8 mouse cellular contexts compared by ENCODE assay signal in genomic region chr13:34162491-34163303, GRCm38 (mm10). TPM values are rescaled to one million over a fixed set of nuclear protein-coding genes. Genes with fewer than 3 reads are reported as not detected.
DNase-seq lines count a peak whose midpoint lies in the region; ATAC-seq and TF ChIP-seq lines count a peak whose summit lies in the region.

TSS of gene Psmg4 (plus strand) at chr13:34162964.

- peak within 1 kb of the TSS; percentile 96 for H3ac ChIP-seq in C2C12 (ENCODE audit: control insufficient read depth, insufficient read length, low read depth)

- peaks cover 32% of the 10 kb centered on the region for H3K79me2 ChIP-seq in C2C12 (ENCODE audit: control insufficient read depth, insufficient read depth)

- H3K36me3 ChIP-seq in C2C12 (ENCODE audit: control insufficient read depth, insufficient read depth), result no peaks in the 10 kb centered on the region
- H3K36me3 ChIP-seq in heart, embryonic 10.5 days, result peaks cover 10% of the 10 kb centered on the region
- peaks cover 10% of the 10 kb centered on the region for H3K36me3 ChIP-seq in kidney, embryonic 15.5 days
- peaks cover 9% of the 10 kb centered on the region for H3K36me3 ChIP-seq in limb, embryonic 15.5 days
- H3K36me3 ChIP-seq in midbrain, postnatal 0 days (ENCODE audit: insufficient read depth, low read length), result peaks cover 5% of the 10 kb centered on the region

- peak within 1 kb of the TSS; percentile 73 for H3K4me2 ChIP-seq in kidney, embryonic 15.5 days
- peak within 1 kb of the TSS; percentile 80 for H3K4me2 ChIP-seq in limb, embryonic 15.5 days
- peak within 1 kb of the TSS; percentile 81 for H3K4me2 ChIP-seq in midbrain, postnatal 0 days (ENCODE audit: low read depth, low read length, poor library complexity, severe bottlenecking)

- H3K79me3 ChIP-seq in C2C12 (ENCODE audit: low read depth), result peaks cover 5% of the 10 kb centered on the region

- H3K4me1 ChIP-seq in heart, embryonic 10.5 days, result peaks cover 13% of the 10 kb centered on the region
- H3K4me1 ChIP-seq in kidney, embryonic 15.5 days, result peaks cover 14% of the 10 kb centered on the region
- H3K4me1 ChIP-seq in limb, embryonic 15.5 days, result peaks cover 15% of the 10 kb centered on the region
- no peaks in the 10 kb centered on the region for H3K4me1 ChIP-seq in midbrain, postnatal 0 days (ENCODE audit: insufficient read depth, low read length)

- no peaks in the 10 kb centered on the region for H3K9me3 ChIP-seq in heart, embryonic 10.5 days
- H3K9me3 ChIP-seq in kidney, embryonic 15.5 days (replicated peaks), result no peaks in the 10 kb centered on the region
- no peaks in the 10 kb centered on the region for H3K9me3 ChIP-seq in limb, embryonic 15.5 days
- no peaks in the 10 kb centered on the region for H3K9me3 ChIP-seq in midbrain, postnatal 0 days (ENCODE audit: low read length)

- 2% methylated on average over 44 of the region's 44 CpGs for WGBS in heart, embryonic 10.5 days
- 2% methylated on average over 44 of the region's 44 CpGs for WGBS in kidney, embryonic 15.5 days
- whole genome bisulfite sequencing in limb, embryonic 15.5 days, result 2% methylated on average over 44 of the region's 44 CpGs
- 4% methylated on average over 44 of the region's 44 CpGs for WGBS in midbrain, postnatal 0 days

- peak; percentile 96 for DNase-seq in brain, adult 2 months (ENCODE audit: low read depth, low spot score)
- peak; percentile 97 for DNase-seq in heart, embryonic 10.5 days (ENCODE audit: low spot score)
- DNase-seq in midbrain, postnatal 0 days (ENCODE audit: low spot score), result peak; percentile 92
- peak; percentile 96 to 98 for DNase-seq in spleen, postnatal 10 days (ENCODE audit: low spot score in 2 of 2)

- peak within 1 kb of the TSS; percentile 63 for H3K9ac ChIP-seq in kidney, embryonic 15.5 days
- H3K9ac ChIP-seq in limb, embryonic 15.5 days, result peak within 1 kb of the TSS; percentile 55
- peak within 1 kb of the TSS; percentile 64 for H3K9ac ChIP-seq in midbrain, postnatal 0 days (replicated peaks; ENCODE audit: low read length, poor library complexity, severe bottlenecking)

- peak within 1 kb of the TSS; percentile 51 for H3K4me3 ChIP-seq in C2C12 (ENCODE audit: insufficient read depth, poor library complexity, severe bottlenecking)
- peak within 1 kb of the TSS; percentile 78 for H3K4me3 ChIP-seq in heart, embryonic 10.5 days
- peak within 1 kb of the TSS; percentile 88 for H3K4me3 ChIP-seq in kidney, embryonic 15.5 days (replicated peaks)
- H3K4me3 ChIP-seq in limb, embryonic 15.5 days, result peak within 1 kb of the TSS; percentile 86
- H3K4me3 ChIP-seq in midbrain, postnatal 0 days (ENCODE audit: low read depth, low read length), result peak within 1 kb of the TSS; percentile 66

- peak within 1 kb of the TSS; percentile 93 for H3K27ac ChIP-seq in heart, embryonic 10.5 days
- H3K27ac ChIP-seq in kidney, embryonic 15.5 days, result peak within 1 kb of the TSS; percentile 99
- peak within 1 kb of the TSS; percentile 96 for H3K27ac ChIP-seq in limb, embryonic 15.5 days
- peak within 1 kb of the TSS; percentile 86 for H3K27ac ChIP-seq in midbrain, postnatal 0 days (ENCODE audit: low read depth, low read length)

- no peak for TF ChIP-seq CTCF in C2C12 (IDR thresholded peaks at IDR 0.05; ENCODE audit: control insufficient read depth, insufficient read depth, insufficient read length)
- TF ChIP-seq CTCF in midbrain, postnatal 0 days (IDR thresholded peaks at IDR 0.05), result no peak

- no peaks in the 10 kb centered on the region for H3K27me3 ChIP-seq in C2C12 (ENCODE audit: control insufficient read depth, insufficient read depth, insufficient read length)
- no peaks in the 10 kb centered on the region for H3K27me3 ChIP-seq in heart, embryonic 10.5 days (ENCODE audit: insufficient read depth, poor library complexity, severe bottlenecking)
- no peaks in the 10 kb centered on the region for H3K27me3 ChIP-seq in kidney, embryonic 15.5 days
- no peaks in the 10 kb centered on the region for H3K27me3 ChIP-seq in limb, embryonic 15.5 days
- H3K27me3 ChIP-seq in midbrain, postnatal 0 days (ENCODE audit: insufficient read depth, low read length), result no peaks in the 10 kb centered on the region

- peak; percentile 97 for ATAC-seq in erythroblast, adult 5-6 weeks (replicated peaks; ENCODE audit: low FRiP score, poor library complexity, severe bottlenecking)
- ATAC-seq in kidney, embryonic 15.5 days (replicated peaks; ENCODE audit: low FRiP score), result peak; percentile 97
- peak; percentile 95 for ATAC-seq in limb, embryonic 15.5 days (ENCODE audit: insufficient number of reproducible peaks, low FRiP score, low TSS enrichment, low read depth)
- peak; percentile 96 for ATAC-seq in midbrain, postnatal 0 days (ENCODE audit: low FRiP score)

TF ChIP-seq in C2C12, 6 proteins besides CTCF, POLR2A, EP300 and RAD21:
- TF ChIP-seq MAX (IDR thresholded peaks at IDR 0.05) (peak; percentile 27), USF1 (IDR thresholded peaks at IDR 0.05; ENCODE audit: low read depth) (no peak)

RNA-seq across cellular contexts. Expression of gene Psmg4, which starts in this region (rescaled TPM):
- 151 TPM for polyA plus RNA-seq in C2C12 (2012; fragmentation: generic; extraction: Trizol)
- total RNA-seq in erythroblast, adult 5-6 weeks (2015; ENCODE audit: low replicate concordance), result 10.4 and 21.3 TPM in 2 replicates
- 14.7 and 14.8 TPM in 2 replicates for total RNA-seq in erythroblast, adult 5-6 weeks (2017; ENCODE audit: low replicate concordance)
- polyA plus RNA-seq in heart, embryonic 10.5 days (2016; fragmentation: Nextera tagmentation; extraction: Ambion mirVana), result 66.6 and 70.3 TPM in 2 replicates
- polyA plus RNA-seq in kidney, embryonic 15.5 days (2015; fragmentation: Nextera tagmentation; extraction: Ambion mirVana), result 79.0 and 88.7 TPM in 2 replicates
- 62.6 and 65.5 TPM in 2 replicates for polyA plus RNA-seq in limb, embryonic 15.5 days (2015; fragmentation: Nextera tagmentation; extraction: Ambion mirVana)
- total RNA-seq in midbrain, postnatal 0 days (2014; rRNA removed), result 36.5 and 99.5 TPM in 2 replicates
- 82.0 and 87.7 TPM in 2 replicates for polyA plus RNA-seq in midbrain, postnatal 0 days (2015; fragmentation: Nextera tagmentation; extraction: Ambion mirVana)

Comparison
In these comparisons a context has a peak if more than half of its experiments do, and no peak if none do; other contexts are left out.
1. Peak in every context shown above with its lines: DNase-seq, ATAC-seq, H3K4me3 ChIP-seq and H3K27ac ChIP-seq.